Mouse (Mus musculus): ENCODE results near the gene Rps6kb2.

DNA sequence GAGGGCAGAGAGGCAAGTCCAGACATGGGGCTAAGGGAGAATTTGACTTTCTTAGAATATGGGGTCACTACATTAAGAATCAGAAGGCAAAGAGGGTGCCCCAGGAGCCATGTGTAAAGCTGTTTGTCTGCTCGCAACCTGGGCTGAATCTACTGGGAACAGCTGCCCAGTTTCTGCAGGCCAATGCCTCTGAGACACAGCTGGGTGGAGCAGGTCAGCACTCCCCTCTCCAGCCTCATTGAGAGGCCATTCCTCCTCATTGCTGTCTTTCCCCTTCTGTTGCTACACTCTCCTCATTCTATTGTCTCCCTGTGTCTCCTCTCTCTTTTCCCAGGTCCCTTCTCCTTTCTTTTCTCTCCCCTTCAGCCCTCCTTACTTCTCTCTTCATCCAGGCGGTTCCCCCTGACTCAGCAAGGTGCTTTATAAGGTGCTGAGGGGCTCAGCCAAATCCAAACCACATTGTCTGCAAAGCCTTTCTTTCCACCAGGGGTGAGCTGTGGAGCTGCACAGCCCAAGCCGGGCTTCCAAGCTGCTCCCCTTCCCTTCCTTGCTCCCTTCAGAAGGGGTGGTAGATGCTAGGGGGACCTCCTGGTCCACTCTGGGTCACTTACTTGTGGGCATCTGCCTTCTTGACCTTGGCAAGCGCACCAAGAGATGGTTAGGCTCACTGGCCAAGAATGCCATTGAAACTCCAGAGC is 48.9 kb upstream of the Rps6kb2 start:
- no peak for TF ChIP-seq EP300 (IDR thresholded peaks at IDR 0.05; ENCODE audit: low read depth)
- no peak for TF ChIP-seq CTCF (IDR thresholded peaks at IDR 0.05; ENCODE audit: low read depth)

Data from liver, postnatal 0 days (tissue).